Mouse (Mus musculus) kidney, postnatal 0 days (tissue): ENCODE results near the gene Cercam. TPM values are rescaled to one million over a fixed set of nuclear protein-coding genes. Genes with fewer than 3 reads are reported as not detected.

Source experiments
- ATAC-seq: fragments of 200-750 bp; cut with Nextera tagmentation; replicated peaks from 2 replicates; pipeline ENCODE4 v1.8.0; 2017; ENCODE audit warnings: low read depth, moderate number of reproducible peaks, moderate TSS enrichment, moderate library complexity; ENCODE audit not compliant: low FRiP score
- DNase-seq: peaks from one replicate; pipeline ENCODE4 v3.0.0-alpha.2; 2016; ENCODE audit warnings: low spot score
- H3K27ac ChIP-seq: fragments of 300-500 bp; sonication (generic); 2 replicates; pipeline ENCODE4 v1.5.1; 2014; ENCODE audit warnings: mild to moderate bottlenecking
- H3K27me3 ChIP-seq: fragments of 300-500 bp; sonication (generic); 2 replicates; pipeline ENCODE4 v1.6.1; 2014; ENCODE audit warnings: low read length, mixed read lengths; ENCODE audit not compliant: insufficient read depth
- H3K36me3 ChIP-seq: fragments of 300-500 bp; sonication (generic); 2 replicates; pipeline ENCODE4 v1.6.1; 2014; ENCODE audit warnings: low read length, mixed read lengths; ENCODE audit not compliant: insufficient read depth
- H3K4me1 ChIP-seq: fragments of 300-500 bp; sonication (generic); replicated peaks from 2 replicates; pipeline ENCODE4 v1.6.1; 2014; ENCODE audit warnings: antibody characterized with exemption, low read length, mixed read lengths; ENCODE audit not compliant: insufficient read depth
- H3K4me2 ChIP-seq: fragments of 300-500 bp; sonication (generic); 2 replicates; pipeline ENCODE4 v1.6.1; 2014; ENCODE audit warnings: mild to moderate bottlenecking, low read length, moderate library complexity, mixed read lengths
- H3K4me3 ChIP-seq: fragments of 300-500 bp; sonication (generic); replicated peaks from 2 replicates; pipeline ENCODE4 v1.5.1; 2014; ENCODE audit warnings: low read depth, low read length
- H3K9ac ChIP-seq: fragments of 300-500 bp; sonication (generic); 2 replicates; pipeline ENCODE4 v1.6.1; 2014; ENCODE audit warnings: low read depth, low read length
- H3K9me3 ChIP-seq: fragments of 300-500 bp; sonication (generic); replicated peaks from 2 replicates; pipeline ENCODE4 v1.6.1; 2016; ENCODE audit warnings: low read length, inconsistent platforms, mixed read lengths
- CTCF ChIP-seq: IDR thresholded peaks from 2 replicates; pipeline ENCODE4 v1.5.1; 2016; ENCODE audit warnings: antibody characterized with exemption, low read depth, mild to moderate bottlenecking, moderate library complexity
- WGBS: fragments of 180-500 bp; shearing (Covaris S2); extraction: QIAGEN DNeasy Blood & Tissue Kit; methylation state at CpG from one replicate; pipeline ENCODE4 v1.1.7; 2014; 5-methylcytosine and 5-hydroxymethylcytosine counted together
- polyA plus RNA-seq: library from polyadenylated mRNA; unstranded; fragments of >200 nt; fragmentation: Nextera tagmentation; extraction: Ambion mirVana; gene quantifications from 2 replicates; pipeline ENCODE4 v1.2.1, GENCODE M21; 2015

Gene Cercam
- polyA plus RNA-seq, 1 experiment from 2014 or later, result 10.2 TPM

DNA sequence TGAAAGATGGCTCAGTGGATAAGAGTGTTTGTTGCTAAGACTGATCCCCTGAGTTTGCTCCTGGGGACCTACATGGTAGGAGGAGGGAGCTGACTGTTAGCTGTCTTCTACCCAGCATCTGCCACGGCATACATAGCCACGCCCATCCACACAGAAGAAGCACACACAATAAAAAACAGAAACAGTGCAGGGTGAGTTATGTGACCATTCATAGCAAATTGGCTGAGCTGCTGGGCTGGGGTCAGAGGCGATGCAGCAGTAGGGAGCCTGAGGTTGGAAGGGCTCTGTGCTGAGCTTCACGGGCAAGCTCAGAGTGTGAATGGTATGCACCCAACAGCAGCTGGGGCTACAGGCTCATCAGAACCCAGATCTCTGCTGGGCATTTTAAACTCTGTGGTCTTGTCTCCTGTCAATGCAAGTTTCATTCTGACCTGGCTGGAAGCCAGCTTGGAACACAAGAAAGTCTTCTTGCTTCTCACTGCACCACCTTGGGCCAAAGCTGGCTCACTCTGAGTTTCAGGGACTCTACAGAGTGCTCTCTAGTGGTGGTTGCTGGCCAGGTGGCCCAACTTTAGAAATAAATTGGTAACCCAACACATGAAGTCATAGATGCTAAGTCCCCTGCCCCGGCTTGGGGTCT is 19.0 kb upstream of the Cercam start:
- TF ChIP-seq CTCF, result no peak; the same call in 1 of the 2 replicates
- H3K4me3 ChIP-seq, result no peak overlapping the region
- peaks cover 20% of the 10 kb centered on the region for H3K27me3 ChIP-seq
- H3K4me1 ChIP-seq, result peaks cover 5% of the 10 kb centered on the region; the same call in 1 of the 2 replicates
- no peak for DNase-seq
- ATAC-seq, result no peak
- no peak overlapping the region for H3K4me2 ChIP-seq
- H3K36me3 ChIP-seq, result no peaks in the 10 kb centered on the region
- no peak overlapping the region for H3K9ac ChIP-seq
- WGBS, result 54% methylated on average over 5 of the region's 5 CpGs
- H3K27ac ChIP-seq, result no peak overlapping the region
- no peaks in the 10 kb centered on the region for H3K9me3 ChIP-seq

- Histone ChIP-seq H3K9me3 (no peaks in the 10 kb centered on the region), H3K4me3 (no peak overlapping the region), H3K4me1 (no peaks in the 10 kb centered on the region), H3K27ac (no peak overlapping the region), H3K4me2 (no peak overlapping the region), H3K9ac (no peak overlapping the region), H3K36me3 (no peaks in the 10 kb centered on the region), H3K27me3 (no peaks in the 10 kb centered on the region)
- DNase-seq (no peak), ATAC-seq (no peak)
- WGBS, result 37% methylated on average over 4 of the region's 4 CpGs
- no peak for TF ChIP-seq CTCF
Measured at GRCm38 (mm10) chr2:29852957-29853485, 15.9 kb upstream of the Cercam start.

DNA sequence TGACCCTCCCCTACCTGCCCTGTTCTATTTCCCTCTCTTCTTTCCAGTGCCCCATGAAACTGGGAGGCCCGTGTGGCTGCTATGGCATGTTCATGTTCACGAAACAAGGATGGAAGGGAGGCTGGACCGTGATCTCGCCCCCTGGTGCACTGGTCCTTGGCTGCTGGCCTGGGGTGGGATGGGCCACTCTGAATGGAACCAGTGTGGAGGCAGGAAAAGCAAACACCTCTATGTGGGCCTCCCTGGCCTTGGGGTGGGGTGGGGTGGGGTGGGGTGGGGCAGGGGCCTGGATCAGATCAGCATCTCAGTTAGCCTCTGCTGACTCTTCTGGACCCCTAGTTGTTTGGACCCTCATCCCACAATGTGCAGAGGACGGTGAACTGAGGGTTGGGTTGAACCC is 15.2 kb upstream of the Cercam start:
- Histone ChIP-seq H3K4me1 (no peaks in the 10 kb centered on the region), H3K9me3 (no peaks in the 10 kb centered on the region), H3K27ac (no peak overlapping the region), H3K4me2 (no peak overlapping the region), H3K36me3 (no peaks in the 10 kb centered on the region), H3K4me3 (no peak overlapping the region), H3K27me3 (no peaks in the 10 kb centered on the region), H3K9ac (no peak overlapping the region)
- ATAC-seq (no peak), DNase-seq (no peak)
- TF ChIP-seq CTCF, result no peak
- WGBS, result 69% methylated on average over 5 of the region's 5 CpGs

- Histone ChIP-seq H3K27me3 (no peaks in the 10 kb centered on the region), H3K36me3 (no peaks in the 10 kb centered on the region), H3K4me3 (no peak overlapping the region), H3K9ac (no peak overlapping the region), H3K4me2 (no peak overlapping the region), H3K4me1 (no peaks in the 10 kb centered on the region), H3K27ac (no peak overlapping the region), H3K9me3 (no peaks in the 10 kb centered on the region)
- DNase-seq (no peak), ATAC-seq (no peak)
- 76% methylated on average over 10 of the region's 10 CpGs for WGBS
- no peak for TF ChIP-seq CTCF
Measured at GRCm38 (mm10) chr2:29855585-29856210, 13.3 kb upstream of the Cercam start.

GRCm38 (mm10) chr2:29856451-29857260 is 12.3 kb upstream of the Cercam start:
- H3K4me3 ChIP-seq, result no peak overlapping the region
- TF ChIP-seq CTCF, result no peak
- H3K27ac ChIP-seq, result no peak overlapping the region
- no peaks in the 10 kb centered on the region for H3K27me3 ChIP-seq
- H3K4me2 ChIP-seq, result no peak overlapping the region
- H3K9ac ChIP-seq, result 0 out of 2 replicates have a peak overlapping the region, but pooled peaks have one; percentile 27
- H3K4me1 ChIP-seq, result no peaks in the 10 kb centered on the region
- H3K36me3 ChIP-seq, result no peaks in the 10 kb centered on the region
- no peak for ATAC-seq
- WGBS, result 13% methylated on average over 19 of the region's 19 CpGs
- DNase-seq, result no peak
- H3K9me3 ChIP-seq, result no peaks in the 10 kb centered on the region

- 25% methylated on average over 2 of the region's 2 CpGs for WGBS
- TF ChIP-seq CTCF, result peak; percentile 17; the same call in 1 of the 2 replicates
- no peak for ATAC-seq
Measured at GRCm38 (mm10) chr2:29857341-29857740, 11.6 kb upstream of the Cercam start.

More at GRCm38 (mm10) chr2:29857341-29857740, 11.6 kb upstream of the Cercam start:
- H3K27me3 ChIP-seq, result no peaks in the 10 kb centered on the region
- no peak overlapping the region for H3K4me3 ChIP-seq
- no peaks in the 10 kb centered on the region for H3K36me3 ChIP-seq
- no peak overlapping the region for H3K27ac ChIP-seq
- no peaks in the 10 kb centered on the region for H3K9me3 ChIP-seq
- no peak for DNase-seq
- no peak overlapping the region for H3K4me2 ChIP-seq
- no peak overlapping the region for H3K9ac ChIP-seq
- no peaks in the 10 kb centered on the region for H3K4me1 ChIP-seq
